Mouse (Mus musculus) CH12F3 (cell line): ENCODE data around the gene Rnpep.
"Not testable (repeated sequence)": the region's sequence is repeated elsewhere in the genome, so short reads cannot be mapped to it uniquely, and the experiment has no call there.

ENCODE experiments used
- in situ Hi-C: fragments of 300-500 bp; cut with MboI; formaldehyde crosslinking; loops from 2 replicates; pipeline ENCODE4 v1.14.3; 2020; ENCODE audit warnings: low sequenced_read_pairs

Gene Rnpep

DNA sequence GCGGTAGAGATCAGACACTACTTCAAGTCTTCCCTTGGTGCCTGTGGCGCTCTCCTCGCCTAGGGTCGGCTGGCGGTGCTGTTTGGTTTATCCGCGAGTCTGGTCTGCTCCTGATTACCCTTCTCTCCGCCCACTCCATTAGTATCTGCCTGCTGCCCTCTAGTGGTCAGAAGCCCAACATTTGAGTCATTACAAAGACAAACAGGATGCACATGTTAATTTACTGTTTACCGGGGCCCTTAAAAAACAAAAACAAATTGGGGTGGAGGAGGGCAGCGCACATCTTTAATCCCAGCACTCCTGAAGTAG is 24.8 kb downstream of the Rnpep start:
- in situ Hi-C loops = no loop called here

DNA sequence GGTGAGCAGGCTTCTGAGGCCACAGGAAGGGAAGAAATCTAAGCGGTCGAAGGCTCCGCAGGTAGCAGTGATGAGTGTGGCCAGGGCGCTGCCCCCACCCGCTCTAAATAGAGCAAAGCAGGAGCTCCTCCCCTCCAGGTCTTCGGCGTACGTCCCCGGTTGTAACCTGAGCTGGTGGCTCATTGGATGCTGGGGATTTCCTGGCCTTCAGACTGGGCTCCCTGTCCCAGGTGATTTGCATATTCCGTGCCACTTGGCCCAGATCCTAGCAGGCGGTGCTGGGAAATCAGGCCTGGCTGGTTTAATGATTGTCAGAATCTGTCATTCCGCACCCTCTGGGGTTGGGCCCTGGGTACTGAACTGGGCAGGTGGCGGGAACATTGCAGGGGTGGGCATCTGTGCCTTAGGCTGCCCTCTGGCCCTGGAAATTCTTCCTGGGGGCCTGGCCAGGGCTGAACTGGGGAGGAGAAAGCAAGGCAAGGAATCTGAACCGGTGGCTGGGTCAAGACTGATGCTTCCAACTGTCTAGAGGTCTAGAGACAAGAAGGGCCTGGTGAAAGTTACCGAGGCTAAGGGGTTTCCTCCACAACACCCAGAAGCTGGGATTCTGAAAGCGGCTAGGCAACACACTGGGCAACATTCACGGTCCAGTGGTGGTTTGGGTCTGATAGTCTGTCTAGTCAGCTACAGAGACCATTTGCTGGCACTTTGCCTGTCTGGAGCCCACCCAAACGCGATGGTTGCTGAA is 25.3 kb downstream of the Rnpep start, which contains the start of gene Elf3:
Gene Elf3, minus strand, starts transcription at position 189 of the 748 bp plus-strand sequence.
- in situ Hi-C loops = no loop called here

DNA sequence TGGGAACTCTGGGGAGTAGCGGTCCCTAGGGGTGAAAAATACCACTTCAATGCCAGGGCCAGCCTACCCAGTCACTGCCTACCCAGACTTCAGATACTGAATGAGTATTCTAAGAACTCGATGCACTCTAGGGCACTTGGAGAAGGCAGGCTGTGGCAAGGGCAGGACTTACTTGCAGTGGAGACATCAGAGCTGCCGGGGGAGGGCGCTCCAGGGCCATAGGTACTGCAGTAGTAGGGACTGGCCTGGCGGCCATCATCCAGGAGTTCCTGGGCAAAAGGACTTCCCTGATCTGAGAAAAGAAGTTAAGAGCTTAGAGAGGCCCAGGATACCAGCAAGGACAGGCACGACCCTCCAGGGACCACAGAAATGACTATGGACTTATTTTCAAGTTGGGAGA is 27.6 kb downstream of the Rnpep start:
- in situ Hi-C loops = no loop called here

DNA sequence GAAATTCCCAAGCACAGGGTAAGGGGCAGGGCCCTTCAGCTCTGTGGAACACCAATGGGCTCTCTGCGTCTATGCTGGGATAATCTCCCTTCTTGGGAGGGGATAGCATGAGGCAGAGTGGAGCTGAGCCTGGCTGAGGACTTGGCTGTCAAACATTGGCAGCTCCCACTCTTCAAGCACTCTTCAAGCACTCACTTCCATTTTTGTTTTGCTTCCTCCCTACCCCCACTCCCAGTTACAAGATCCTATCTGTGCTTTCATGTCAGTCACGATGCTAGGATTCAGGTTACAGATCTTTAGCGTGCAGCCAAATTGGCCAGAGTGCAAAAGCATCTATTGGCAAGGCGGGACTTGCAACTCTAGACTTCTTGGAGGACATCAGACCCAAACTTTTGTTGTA is 31.0 kb downstream of the Rnpep start:
- in situ Hi-C loops = loop anchor here (5.0 kb wide), 1 partner anchor 81 kb away; no protein-coding TSS in a partner anchor

- in situ Hi-C loops = loop anchor here (5.0 kb wide), 1 partner anchor 79 kb away; no protein-coding TSS in a partner anchor
Measured at GRCm38 (mm10) chr1:135251405-135251804, 32.5 kb downstream of the Rnpep start.

DNA sequence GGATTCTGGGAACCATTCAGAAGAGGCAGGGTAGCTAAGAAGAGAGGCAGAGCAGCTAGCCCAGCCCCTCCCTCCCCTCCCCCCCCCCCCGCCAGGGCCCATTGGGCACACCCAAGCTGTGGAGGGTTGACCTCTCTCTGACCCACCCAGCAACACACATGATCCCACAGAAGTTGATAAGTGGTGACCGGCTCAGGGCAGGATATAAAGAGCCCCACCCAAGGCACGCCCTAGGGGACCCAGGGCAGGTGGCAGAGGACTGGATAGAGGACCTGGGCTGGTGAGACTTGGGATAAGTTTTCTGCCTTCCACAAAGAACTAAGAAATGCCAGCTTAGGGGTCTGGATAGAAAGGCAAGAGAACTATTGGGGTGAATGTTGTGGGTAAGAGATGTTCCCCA is 33.2 kb downstream of the Rnpep start:
- in situ Hi-C loops = loop anchor here (5.0 kb wide), 1 partner anchor 78 kb away; no protein-coding TSS in a partner anchor

DNA sequence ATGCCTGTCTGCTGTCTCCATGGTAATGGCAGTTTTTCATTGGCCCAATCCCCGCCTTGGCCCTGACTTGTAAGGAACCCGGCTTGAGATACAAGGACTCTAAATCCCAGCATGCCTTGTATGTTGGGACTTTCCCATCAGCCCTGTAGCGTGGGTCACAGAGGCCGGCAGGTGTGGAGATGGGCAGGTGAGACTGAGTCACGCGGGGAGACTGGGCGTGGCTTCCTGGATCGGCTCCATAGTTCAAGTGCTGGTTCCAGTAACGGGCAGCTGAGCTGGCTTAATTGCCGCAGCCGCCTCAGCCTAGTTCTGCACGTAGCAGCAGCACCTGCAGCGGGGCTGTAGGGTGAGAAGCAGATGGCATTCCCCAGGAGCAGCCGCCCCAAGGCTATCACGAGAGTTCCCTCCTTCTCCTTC is 35.4 kb downstream of the Rnpep start:
- in situ Hi-C loops = no loop called here

- in situ Hi-C loops = no loop called here
Measured at GRCm38 (mm10) chr1:135244014-135244413, 39.9 kb downstream of the Rnpep start.

- in situ Hi-C loops = not testable (repeated sequence)
Measured at GRCm38 (mm10) chr1:135240206-135240605, 43.7 kb downstream of the Rnpep start.

DNA sequence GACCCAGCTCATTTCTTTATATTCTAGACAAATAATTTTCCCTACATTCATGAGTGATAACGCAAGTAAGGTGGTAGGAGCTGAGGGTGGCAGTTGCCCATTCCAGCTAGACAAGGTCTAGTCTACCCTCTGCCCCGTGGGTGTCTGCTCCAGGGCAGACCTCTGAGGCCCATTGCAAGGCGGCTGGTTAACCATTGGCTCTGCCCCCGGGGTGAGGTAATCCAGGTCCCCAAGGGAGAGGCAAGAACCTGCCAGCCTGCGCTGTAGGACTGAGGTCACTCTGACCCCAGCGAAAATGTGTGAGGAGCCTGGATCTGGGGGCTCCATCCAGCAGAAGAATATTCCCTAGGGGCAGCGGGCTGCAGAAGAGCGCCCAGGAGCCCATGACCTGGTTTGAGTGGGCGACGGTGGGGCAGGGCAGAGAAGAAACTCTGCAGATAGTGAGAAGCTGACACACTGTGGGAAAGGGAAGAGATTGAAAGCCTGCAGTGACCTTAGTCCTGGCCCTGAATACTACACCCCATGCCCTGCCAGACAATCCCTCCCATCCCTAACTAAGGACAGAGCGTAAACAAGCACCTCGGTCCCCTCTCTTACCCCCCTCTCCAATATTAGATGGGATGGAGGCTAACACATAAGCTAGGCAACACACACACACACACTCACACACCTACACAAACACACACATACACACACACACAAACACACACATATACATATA is 46.6 kb downstream of the Rnpep start:
- in situ Hi-C loops = no loop called here

- in situ Hi-C loops = no loop called here
Measured at GRCm38 (mm10) chr1:135234771-135235170, 49.1 kb downstream of the Rnpep start.

- in situ Hi-C loops = no loop called here
Measured at GRCm38 (mm10) chr1:135233961-135234360, 49.9 kb downstream of the Rnpep start.

DNA sequence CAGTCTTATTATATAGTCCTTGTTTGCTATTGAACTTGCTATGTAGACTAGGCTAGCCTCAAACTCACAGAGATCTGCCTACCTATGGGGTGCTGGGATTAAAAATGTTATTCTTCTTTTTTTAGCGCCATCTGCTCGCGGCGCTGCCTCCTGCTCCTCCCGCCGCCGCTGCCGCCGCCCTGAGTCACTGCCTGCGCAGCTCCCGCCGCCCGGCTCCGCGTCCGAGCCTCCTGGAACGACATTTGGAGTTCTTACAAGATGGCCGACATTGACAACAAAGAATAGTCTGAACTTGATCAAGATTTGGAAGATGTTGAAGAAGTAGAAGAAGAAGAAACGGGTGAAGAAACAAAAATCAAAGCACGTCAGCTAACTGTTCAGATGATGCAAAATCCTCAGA is 52.0 kb downstream of the Rnpep start:
- in situ Hi-C loops = not testable (repeated sequence)

DNA sequence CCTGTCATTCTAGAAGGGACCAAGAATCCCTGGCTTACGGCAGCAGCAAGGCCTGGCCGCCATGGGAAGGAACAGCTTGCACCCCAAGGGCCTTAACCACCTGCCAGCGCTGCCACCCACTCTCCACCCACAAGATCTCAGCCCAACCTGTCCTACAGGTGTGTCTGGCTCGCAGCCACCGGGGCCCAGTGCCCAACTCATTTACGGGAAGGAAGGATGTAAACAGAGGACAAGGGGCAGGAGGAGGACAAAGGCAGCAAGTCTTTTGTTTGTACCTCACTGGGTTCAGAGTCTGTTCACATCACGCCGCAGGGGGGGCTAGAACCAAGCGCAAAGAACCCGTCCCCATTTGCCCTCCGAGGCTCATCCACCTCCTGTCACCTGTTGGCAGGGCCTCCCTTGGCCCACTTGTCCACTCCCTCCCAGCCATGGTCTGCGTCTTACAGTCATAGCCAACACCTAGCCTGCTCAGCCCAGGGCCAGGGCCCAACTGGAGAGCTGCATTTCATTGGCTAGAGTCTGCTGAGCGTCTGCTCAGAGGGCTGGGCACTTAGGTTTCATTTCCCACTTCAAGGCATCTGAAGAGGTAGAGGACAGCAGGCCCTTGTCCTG is 56.4 kb downstream of the Rnpep start:
- in situ Hi-C loops = no loop called here

DNA sequence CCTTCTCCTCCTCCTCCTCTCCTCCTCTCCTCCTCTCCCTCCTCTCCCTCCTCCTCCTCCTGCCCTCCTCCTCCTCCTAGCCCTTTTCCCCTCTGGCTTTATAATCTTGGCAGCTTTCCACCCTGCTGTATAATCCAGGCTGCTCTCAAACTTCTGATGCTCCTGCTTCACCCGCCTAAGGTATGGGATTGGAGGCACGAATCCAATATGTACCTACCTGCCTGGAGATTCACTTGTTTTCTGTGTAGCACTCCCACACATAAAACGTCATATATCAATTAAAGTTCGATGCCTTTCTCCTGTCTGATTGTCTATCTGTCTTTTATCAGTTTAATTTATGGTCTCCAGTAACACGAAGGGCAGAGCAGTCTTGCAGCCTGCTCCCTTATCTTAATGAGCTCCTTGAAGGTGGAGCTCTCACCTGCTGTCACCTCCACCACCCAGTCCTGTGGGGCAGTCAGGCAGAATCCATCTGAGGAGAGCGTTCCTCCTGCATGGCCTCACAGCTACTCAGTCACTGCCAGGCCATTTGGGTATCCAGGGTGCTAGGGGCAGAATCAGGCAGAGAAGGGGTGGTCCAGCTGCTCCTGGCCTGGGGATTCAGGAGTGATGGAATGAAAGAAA is 58.8 kb downstream of the Rnpep start:
- in situ Hi-C loops = no loop called here

DNA sequence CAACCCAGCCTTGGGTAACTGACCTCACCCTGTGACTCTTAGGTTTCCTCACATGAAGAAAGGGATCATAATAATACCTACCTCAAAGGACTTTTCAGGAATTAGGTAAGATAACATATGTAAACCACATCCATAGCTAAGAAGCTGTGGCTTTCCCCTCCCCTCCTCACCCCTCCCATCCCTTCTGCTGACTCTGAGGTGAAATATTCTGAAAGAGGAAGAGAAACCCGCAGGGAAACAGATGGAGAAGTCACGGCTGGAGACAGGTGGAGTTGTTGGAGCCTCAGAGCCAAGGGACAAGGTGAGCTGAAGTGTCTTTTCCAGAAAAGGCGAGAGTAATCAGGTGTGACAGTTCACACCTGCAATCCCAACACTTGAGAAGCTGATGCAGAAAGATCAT is 59.7 kb downstream of the Rnpep start:
- in situ Hi-C loops = no loop called here

- in situ Hi-C loops = no loop called here
Measured at GRCm38 (mm10) chr1:135217607-135218233, 66.2 kb downstream of the Rnpep start.

DNA sequence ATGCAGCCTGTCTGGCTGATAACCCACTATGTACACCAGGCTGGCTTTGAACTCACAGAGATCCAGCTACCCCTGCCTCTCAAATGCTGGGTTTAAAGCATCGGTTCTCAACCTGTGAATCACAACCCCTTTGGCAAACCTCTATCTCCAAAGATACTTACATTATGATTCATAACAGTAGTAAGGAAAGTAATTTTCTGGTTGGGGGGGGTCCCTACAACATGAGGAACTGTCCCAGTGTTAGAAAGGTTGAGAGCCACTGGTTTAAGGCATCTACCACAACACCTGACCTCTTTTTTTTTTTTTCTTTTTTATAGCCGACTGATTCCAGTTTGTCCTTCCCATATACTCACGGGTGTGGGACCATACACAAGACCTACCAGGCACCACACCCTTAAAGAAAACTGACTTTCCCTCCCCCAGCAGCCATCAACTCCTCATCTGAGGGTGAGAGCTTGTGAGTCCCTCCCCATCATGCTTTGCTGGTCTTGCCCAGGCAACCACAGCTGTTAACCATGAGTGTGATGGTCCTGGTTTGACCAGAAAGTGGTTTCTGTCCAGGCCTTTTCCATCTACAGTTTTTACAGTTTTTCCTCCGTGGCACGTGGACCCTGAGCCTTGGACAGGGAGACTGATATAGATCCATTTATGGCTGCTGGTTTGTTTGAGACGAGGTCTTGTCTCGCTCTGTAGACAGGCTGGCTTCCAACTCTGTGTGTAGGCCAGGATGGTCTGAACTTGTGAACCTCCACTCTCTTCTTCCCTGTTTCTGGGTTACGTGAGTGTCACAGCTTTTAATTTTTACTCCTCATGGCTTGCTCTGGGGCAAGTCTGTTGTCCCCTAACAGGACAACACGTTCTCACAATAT is 69.9 kb downstream of the Rnpep start:
- in situ Hi-C loops = no loop called here
